Mouse (Mus musculus) E14TG2a.4 (cell line): ENCODE results near the gene Gm11115.

Experiments used
- CTCF ChIP-seq: conservative IDR thresholded peaks from 2 replicates; pipeline ENCODE4 v1.5.1; 2014; ENCODE audit warnings: low read length
- NANOG ChIP-seq: IDR thresholded peaks from 2 replicates; pipeline ENCODE4 v1.6.1; 2014; ENCODE audit warnings: borderline replicate concordance, low read length, mixed read lengths

DNA sequence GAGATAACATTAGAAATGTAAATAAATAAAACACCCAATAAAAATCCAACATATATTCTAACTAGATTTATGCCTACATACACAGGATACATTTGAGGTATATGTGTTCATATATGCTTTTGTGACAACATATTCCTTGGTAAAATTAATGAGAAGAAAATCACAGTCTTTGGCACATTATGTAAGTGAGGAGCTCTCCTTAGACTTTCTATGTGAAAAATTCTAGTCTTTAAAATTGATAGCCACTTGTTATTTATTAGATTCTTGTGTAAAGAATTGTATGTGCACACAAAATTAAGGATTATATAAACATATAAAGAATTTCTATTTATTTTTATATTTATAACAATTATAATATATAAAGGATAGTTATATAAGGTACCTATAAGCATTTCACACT is at the start of gene Gm11115:
- TF ChIP-seq CTCF (no peak), NANOG (no peak)
